Mouse (Mus musculus): ENCODE results near the gene Izumo2. TPM values are rescaled to one million over a fixed set of nuclear protein-coding genes. Genes with fewer than 3 reads are reported as not detected.

Izumo2 gene
- polyA plus RNA-seq, 1 experiment from 2014 or later = not detected

Other genes with a start within 250 kb of the Izumo2 start
- gene Aspdh, start 243.4 kb upstream of the Izumo2 start, polyA plus RNA-seq (2015; fragmentation: Nextera tagmentation; extraction: Ambion mirVana) = 0.94 and 1.7 TPM in 2 replicates
- gene Josd2, start 240.8 kb upstream of the Izumo2 start, polyA plus RNA-seq (2015; fragmentation: Nextera tagmentation; extraction: Ambion mirVana) = 91.3 and 105 TPM in 2 replicates
- gene Emc10, start 212.2 kb upstream of the Izumo2 start, polyA plus RNA-seq (2015; fragmentation: Nextera tagmentation; extraction: Ambion mirVana) = 98.8 and 106 TPM in 2 replicates
- gene Fam71e1, start 212.2 kb upstream of the Izumo2 start, polyA plus RNA-seq (2015; fragmentation: Nextera tagmentation; extraction: Ambion mirVana) = 9.1 and 12.3 TPM in 2 replicates
- 0.27 and 0.32 TPM in 2 replicates for gene Mybpc2, start 184.1 kb upstream of the Izumo2 start, polyA plus RNA-seq (2015; fragmentation: Nextera tagmentation; extraction: Ambion mirVana)
- gene Spib, start 176.7 kb upstream of the Izumo2 start, polyA plus RNA-seq (2015; fragmentation: Nextera tagmentation; extraction: Ambion mirVana) = 0.40 and 0.42 TPM in 2 replicates
- 69.8 and 75.6 TPM in 2 replicates for gene Pold1, start 159.9 kb upstream of the Izumo2 start, polyA plus RNA-seq (2015; fragmentation: Nextera tagmentation; extraction: Ambion mirVana)
- gene Nr1h2, start 154.8 kb upstream of the Izumo2 start, polyA plus RNA-seq (2015; fragmentation: Nextera tagmentation; extraction: Ambion mirVana) = 62.9 and 65.0 TPM in 2 replicates
- gene Napsa, start 136.4 kb upstream of the Izumo2 start, polyA plus RNA-seq (2015; fragmentation: Nextera tagmentation; extraction: Ambion mirVana) = 4.9 and 5.0 TPM in 2 replicates
- gene Kcnc3, start 118.1 kb upstream of the Izumo2 start, polyA plus RNA-seq (2015; fragmentation: Nextera tagmentation; extraction: Ambion mirVana) = 0.30 and 0.39 TPM in 2 replicates
- gene Myh14, start 37.9 kb upstream of the Izumo2 start, polyA plus RNA-seq (2015; fragmentation: Nextera tagmentation; extraction: Ambion mirVana) = 29.0 and 32.7 TPM in 2 replicates
- gene Vrk3, start 39.7 kb downstream of the Izumo2 start, polyA plus RNA-seq (2015; fragmentation: Nextera tagmentation; extraction: Ambion mirVana) = 32.5 and 33.2 TPM in 2 replicates
- 2.1 and 2.3 TPM in 2 replicates for gene Zfp473, start 42.3 kb downstream of the Izumo2 start, polyA plus RNA-seq (2015; fragmentation: Nextera tagmentation; extraction: Ambion mirVana)
- gene Nup62, start 107.3 kb downstream of the Izumo2 start, polyA plus RNA-seq (2015; fragmentation: Nextera tagmentation; extraction: Ambion mirVana) = 79.3 and 79.8 TPM in 2 replicates
- gene Il4i1, start 107.6 kb downstream of the Izumo2 start, polyA plus RNA-seq (2015; fragmentation: Nextera tagmentation; extraction: Ambion mirVana) = 1.3 and 1.4 TPM in 2 replicates
- 5.3 and 6.4 TPM in 2 replicates for gene Atf5, start 107.9 kb downstream of the Izumo2 start, polyA plus RNA-seq (2015; fragmentation: Nextera tagmentation; extraction: Ambion mirVana)
- 110 and 112 TPM in 2 replicates for gene Akt1s1, start 140.2 kb downstream of the Izumo2 start, polyA plus RNA-seq (2015; fragmentation: Nextera tagmentation; extraction: Ambion mirVana)
- 64.5 and 72.0 TPM in 2 replicates for gene Tbc1d17, start 140.3 kb downstream of the Izumo2 start, polyA plus RNA-seq (2015; fragmentation: Nextera tagmentation; extraction: Ambion mirVana)
- gene Pnkp, start 148.4 kb downstream of the Izumo2 start, polyA plus RNA-seq (2015; fragmentation: Nextera tagmentation; extraction: Ambion mirVana) = 25.5 and 32.7 TPM in 2 replicates
- gene Ptov1, start 161.0 kb downstream of the Izumo2 start, polyA plus RNA-seq (2015; fragmentation: Nextera tagmentation; extraction: Ambion mirVana) = 291 and 320 TPM in 2 replicates
- gene Med25, start 184.0 kb downstream of the Izumo2 start, polyA plus RNA-seq (2015; fragmentation: Nextera tagmentation; extraction: Ambion mirVana) = 88.7 and 91.0 TPM in 2 replicates
- gene Fuz, start 187.3 kb downstream of the Izumo2 start, polyA plus RNA-seq (2015; fragmentation: Nextera tagmentation; extraction: Ambion mirVana) = 22.2 and 24.2 TPM in 2 replicates
- gene Ap2a1, start 220.8 kb downstream of the Izumo2 start, polyA plus RNA-seq (2015; fragmentation: Nextera tagmentation; extraction: Ambion mirVana) = 61.5 and 61.6 TPM in 2 replicates
- gene Tsks, start 234.5 kb downstream of the Izumo2 start, polyA plus RNA-seq (2015; fragmentation: Nextera tagmentation; extraction: Ambion mirVana) = 0.09 and 0.14 TPM in 2 replicates

Measured in stomach, embryonic 15.5 days (tissue).